Mouse (Mus musculus) thymus, postnatal 36 days (tissue): Measurements from ENCODE around the gene Nuak2.
A peak's percentile ranks its signal among the peaks of the same experiment; 100 is the strongest.
"Not testable (repeated sequence)": the region's sequence is repeated elsewhere in the genome, so short reads cannot be mapped to it uniquely, and the experiment has no call there.

ENCODE experiments used
- DNase-seq, 2 experiments: peaks; one replicate each; pipeline ENCODE4 v3.0.0; 2022; ENCODE audit warnings: mixed read lengths in 2 of 2

Gene Nuak2

GRCm38 (mm10) chr1:132328565-132328964, 12.6 kb downstream of the Nuak2 start:
- no peak for DNase-seq

GRCm38 (mm10) chr1:132329656-132330055, 13.7 kb downstream of the Nuak2 start:
- DNase-seq: no peak

GRCm38 (mm10) chr1:132330397-132330796, 14.5 kb downstream of the Nuak2 start:
- DNase-seq: no peak

GRCm38 (mm10) chr1:132331283-132331682, 15.4 kb downstream of the Nuak2 start:
- no peak for DNase-seq

GRCm38 (mm10) chr1:132333201-132333600, 17.3 kb downstream of the Nuak2 start:
- no peak for DNase-seq

- DNase-seq: no peak
Measured at GRCm38 (mm10) chr1:132333675-132334141, 17.8 kb downstream of the Nuak2 start.

- no peak for DNase-seq
Measured at GRCm38 (mm10) chr1:132334178-132334801, 18.4 kb downstream of the Nuak2 start.

- no peak for DNase-seq
Measured at GRCm38 (mm10) chr1:132335378-132335965, 19.5 kb downstream of the Nuak2 start.

- no peak for DNase-seq
Measured at GRCm38 (mm10) chr1:132336921-132337320, 21.0 kb downstream of the Nuak2 start.

- DNase-seq: no peak
Measured at GRCm38 (mm10) chr1:132338027-132338660, 22.2 kb downstream of the Nuak2 start.

GRCm38 (mm10) chr1:132341731-132342501, 26.0 kb downstream of the Nuak2 start:
- peak; percentile 67 to 81 for DNase-seq

- no peak for DNase-seq
Measured at GRCm38 (mm10) chr1:132342518-132342917, 26.6 kb downstream of the Nuak2 start.

- DNase-seq: no peak
Measured at GRCm38 (mm10) chr1:132343191-132343590, 27.3 kb downstream of the Nuak2 start.

- no peak for DNase-seq
Measured at GRCm38 (mm10) chr1:132343656-132344055, 27.7 kb downstream of the Nuak2 start.

GRCm38 (mm10) chr1:132345514-132345913, 29.6 kb downstream of the Nuak2 start:
- DNase-seq: no peak

GRCm38 (mm10) chr1:132346134-132346851, 30.4 kb downstream of the Nuak2 start:
- DNase-seq: no peak

- no peak for DNase-seq
Measured at GRCm38 (mm10) chr1:132346951-132347350, 31.0 kb downstream of the Nuak2 start.

- no peak for DNase-seq
Measured at GRCm38 (mm10) chr1:132348401-132348800, 32.5 kb downstream of the Nuak2 start.

- not testable (repeated sequence) for DNase-seq
Measured at GRCm38 (mm10) chr1:132349049-132349448, 33.1 kb downstream of the Nuak2 start.

GRCm38 (mm10) chr1:132349601-132350000, 33.7 kb downstream of the Nuak2 start:
- not testable (repeated sequence) for DNase-seq

GRCm38 (mm10) chr1:132351058-132351457, 35.1 kb downstream of the Nuak2 start:
- no peak for DNase-seq

GRCm38 (mm10) chr1:132353389-132353788, 37.5 kb downstream of the Nuak2 start:
- DNase-seq: no peak

GRCm38 (mm10) chr1:132354234-132354633, 38.3 kb downstream of the Nuak2 start:
- DNase-seq: no peak
